Mouse (Mus musculus): ENCODE measurements around the gene Gse1. TPM values are rescaled to one million over a fixed set of nuclear protein-coding genes. Genes with fewer than 3 reads are reported as not detected.
A peak's percentile ranks its signal among the peaks of the same experiment; 100 is the strongest.

Gse1 gene
- polyA plus RNA-seq, 1 experiment from 2014 or later: 20.7 TPM

GRCm38 (mm10) chr8:120493508-120494464, 265.5 kb downstream of the Gse1 start:
- 63% methylated on average over 16 of the region's 16 CpGs for WGBS
- DNase-seq (ENCODE audit: low spot score, missing footprints): no peak
- Histone ChIP-seq H3K4me3 (ENCODE audit: low read depth, low read length) (no peak overlapping the region), H3K27me3 (ENCODE audit: control insufficient read depth, insufficient read depth, low read length) (peaks cover 35% of the 10 kb centered on the region), H3K27ac (ENCODE audit: low read depth, low read length) (no peak overlapping the region), H3K9ac (ENCODE audit: low read length) (0 out of 2 replicates have a peak overlapping the region, but pooled peaks have one; percentile 4), H3K36me3 (ENCODE audit: control insufficient read depth, insufficient read depth, low read length) (no peaks in the 10 kb centered on the region), H3K9me3 (ENCODE audit: control insufficient read depth, low read length) (no peaks in the 10 kb centered on the region), H3K4me2 (peak overlapping the region; percentile 96), H3K4me1 (ENCODE audit: control insufficient read depth, insufficient read depth, low read length) (peaks cover 84% of the 10 kb centered on the region)
- ATAC-seq (ENCODE audit: low FRiP score): no peak

GRCm38 (mm10) chr8:120494903-120495302, 266.6 kb downstream of the Gse1 start:
- no peak overlapping the region; the same call in 1 of the 2 replicates for H3K4me3 ChIP-seq (ENCODE audit: low read depth, low read length)
- 50% methylated on average over 15 of the region's 15 CpGs for WGBS
- H3K4me1 ChIP-seq (ENCODE audit: control insufficient read depth, insufficient read depth, low read length): peaks cover 91% of the 10 kb centered on the region
- no peaks in the 10 kb centered on the region for H3K36me3 ChIP-seq (ENCODE audit: control insufficient read depth, insufficient read depth, low read length)
- H3K9me3 ChIP-seq (ENCODE audit: control insufficient read depth, low read length): no peaks in the 10 kb centered on the region
- H3K27me3 ChIP-seq (ENCODE audit: control insufficient read depth, insufficient read depth, low read length): peaks cover 38% of the 10 kb centered on the region
- no peak for DNase-seq (ENCODE audit: low spot score, missing footprints)
- peak overlapping the region; percentile 25; the same call in 1 of the 2 replicates for H3K9ac ChIP-seq (ENCODE audit: low read length)
- 0 out of 2 replicates have a peak overlapping the region, but pooled peaks have one; percentile 5 for H3K4me2 ChIP-seq
- no peak for ATAC-seq (ENCODE audit: low FRiP score)
- H3K27ac ChIP-seq (ENCODE audit: low read depth, low read length): no peak overlapping the region; the same call in 1 of the 2 replicates

GRCm38 (mm10) chr8:120495461-120495860, 267.2 kb downstream of the Gse1 start:
- H3K27ac ChIP-seq (ENCODE audit: low read depth, low read length): no peak overlapping the region; the same call in 1 of the 2 replicates
- H3K4me2 ChIP-seq: no peak overlapping the region
- H3K9ac ChIP-seq (ENCODE audit: low read length): no peak overlapping the region
- H3K4me1 ChIP-seq (ENCODE audit: control insufficient read depth, insufficient read depth, low read length): peaks cover 91% of the 10 kb centered on the region
- no peak overlapping the region for H3K4me3 ChIP-seq (ENCODE audit: low read depth, low read length)
- H3K9me3 ChIP-seq (ENCODE audit: control insufficient read depth, low read length): no peaks in the 10 kb centered on the region
- 57% methylated on average over 5 of the region's 5 CpGs for WGBS
- peaks cover 36% of the 10 kb centered on the region for H3K27me3 ChIP-seq (ENCODE audit: control insufficient read depth, insufficient read depth, low read length)
- DNase-seq (ENCODE audit: low spot score, missing footprints) (no peak), ATAC-seq (ENCODE audit: low FRiP score) (no peak)
- no peaks in the 10 kb centered on the region for H3K36me3 ChIP-seq (ENCODE audit: control insufficient read depth, insufficient read depth, low read length)

- Histone ChIP-seq H3K4me3 (ENCODE audit: low read depth, low read length) (no peak overlapping the region), H3K9ac (ENCODE audit: low read length) (no peak overlapping the region), H3K36me3 (ENCODE audit: control insufficient read depth, insufficient read depth, low read length) (no peaks in the 10 kb centered on the region), H3K9me3 (ENCODE audit: control insufficient read depth, low read length) (no peaks in the 10 kb centered on the region), H3K4me1 (ENCODE audit: control insufficient read depth, insufficient read depth, low read length) (peaks cover 90% of the 10 kb centered on the region), H3K27me3 (ENCODE audit: control insufficient read depth, insufficient read depth, low read length) (peaks cover 35% of the 10 kb centered on the region), H3K4me2 (no peak overlapping the region; the same call in 1 of the 2 replicates), H3K27ac (ENCODE audit: low read depth, low read length) (no peak overlapping the region; the same call in 1 of the 2 replicates)
- 96% methylated on average over 15 of the region's 15 CpGs for WGBS
- DNase-seq (ENCODE audit: low spot score, missing footprints): no peak
- ATAC-seq (ENCODE audit: low FRiP score): no peak
Observed at GRCm38 (mm10) chr8:120496478-120496877, 268.2 kb downstream of the Gse1 start.

- Histone ChIP-seq H3K36me3 (ENCODE audit: control insufficient read depth, insufficient read depth, low read length) (no peaks in the 10 kb centered on the region), H3K9me3 (ENCODE audit: control insufficient read depth, low read length) (no peaks in the 10 kb centered on the region), H3K27me3 (ENCODE audit: control insufficient read depth, insufficient read depth, low read length) (peaks cover 31% of the 10 kb centered on the region; the same call in 1 of the 2 replicates), H3K4me1 (ENCODE audit: control insufficient read depth, insufficient read depth, low read length) (peaks cover 84% of the 10 kb centered on the region), H3K4me2 (peak overlapping the region; percentile 42), H3K9ac (ENCODE audit: low read length) (peak overlapping the region; percentile 17), H3K27ac (ENCODE audit: low read depth, low read length) (peak overlapping the region; percentile 71), H3K4me3 (ENCODE audit: low read depth, low read length) (no peak overlapping the region)
- DNase-seq (ENCODE audit: low spot score, missing footprints) (peak; percentile 94), ATAC-seq (ENCODE audit: low FRiP score) (peak; percentile 70)
- WGBS: 8% methylated on average over 11 of the region's 11 CpGs
Observed at GRCm38 (mm10) chr8:120497503-120497946, 269.3 kb downstream of the Gse1 start.

- 17% methylated on average over 4 of the region's 4 CpGs for WGBS
Observed at GRCm38 (mm10) chr8:120498349-120498831, 270.1 kb downstream of the Gse1 start.

GRCm38 (mm10) chr8:120498926-120499605, 270.8 kb downstream of the Gse1 start:
- H3K4me2 ChIP-seq: peak overlapping the region; percentile 42
- 0 out of 2 replicates have a peak overlapping the region, but pooled peaks have one; percentile 17 for H3K9ac ChIP-seq (ENCODE audit: low read length)
- H3K36me3 ChIP-seq (ENCODE audit: control insufficient read depth, insufficient read depth, low read length): no peaks in the 10 kb centered on the region
- DNase-seq (ENCODE audit: low spot score, missing footprints) (peak; percentile 93), ATAC-seq (ENCODE audit: low FRiP score) (peak; percentile 61; the same call in 1 of the 2 replicates)
- H3K4me1 ChIP-seq (ENCODE audit: control insufficient read depth, insufficient read depth, low read length): peaks cover 85% of the 10 kb centered on the region
- H3K4me3 ChIP-seq (ENCODE audit: low read depth, low read length): 0 out of 2 replicates have a peak overlapping the region, but pooled peaks have one; percentile 11
- whole genome bisulfite sequencing: 13% methylated on average over 9 of the region's 9 CpGs
- peak overlapping the region; percentile 71 for H3K27ac ChIP-seq (ENCODE audit: low read depth, low read length)
- H3K27me3 ChIP-seq (ENCODE audit: control insufficient read depth, insufficient read depth, low read length): peaks cover 26% of the 10 kb centered on the region; the same call in 1 of the 2 replicates
- no peaks in the 10 kb centered on the region for H3K9me3 ChIP-seq (ENCODE audit: control insufficient read depth, low read length)

More at GRCm38 (mm10) chr8:120498349-120498831, 270.1 kb downstream of the Gse1 start:
- Histone ChIP-seq H3K27ac (ENCODE audit: low read depth, low read length) (peak overlapping the region; percentile 71), H3K4me3 (ENCODE audit: low read depth, low read length) (peak overlapping the region; percentile 11; the same call in 1 of the 2 replicates), H3K27me3 (ENCODE audit: control insufficient read depth, insufficient read depth, low read length) (peaks cover 28% of the 10 kb centered on the region; the same call in 1 of the 2 replicates), H3K9ac (ENCODE audit: low read length) (peak overlapping the region; percentile 17; the same call in 1 of the 2 replicates), H3K4me2 (peak overlapping the region; percentile 42), H3K36me3 (ENCODE audit: control insufficient read depth, insufficient read depth, low read length) (no peaks in the 10 kb centered on the region), H3K4me1 (ENCODE audit: control insufficient read depth, insufficient read depth, low read length) (peaks cover 84% of the 10 kb centered on the region), H3K9me3 (ENCODE audit: control insufficient read depth, low read length) (no peaks in the 10 kb centered on the region)
- peak; percentile 25 for ATAC-seq (ENCODE audit: low FRiP score)
- no peak for DNase-seq (ENCODE audit: low spot score, missing footprints)

- H3K36me3 ChIP-seq (ENCODE audit: control insufficient read depth, insufficient read depth, low read length): no peaks in the 10 kb centered on the region
- no peaks in the 10 kb centered on the region for H3K9me3 ChIP-seq (ENCODE audit: control insufficient read depth, low read length)
- H3K4me3 ChIP-seq (ENCODE audit: low read depth, low read length): no peak overlapping the region
- H3K27ac ChIP-seq (ENCODE audit: low read depth, low read length): no peak overlapping the region
- peaks cover 86% of the 10 kb centered on the region for H3K4me1 ChIP-seq (ENCODE audit: control insufficient read depth, insufficient read depth, low read length)
- 76% methylated on average over 8 of the region's 8 CpGs for whole genome bisulfite sequencing
- H3K27me3 ChIP-seq (ENCODE audit: control insufficient read depth, insufficient read depth, low read length): peaks cover 24% of the 10 kb centered on the region; the same call in 1 of the 2 replicates
- DNase-seq (ENCODE audit: low spot score, missing footprints) (no peak), ATAC-seq (ENCODE audit: low FRiP score) (no peak)
- no peak overlapping the region for H3K9ac ChIP-seq (ENCODE audit: low read length)
- H3K4me2 ChIP-seq: no peak overlapping the region
Observed at GRCm38 (mm10) chr8:120500701-120501261, 272.5 kb downstream of the Gse1 start.
